Comparison of ENCODE assay signal across 8 mouse cellular contexts in the genomic region with DNA sequence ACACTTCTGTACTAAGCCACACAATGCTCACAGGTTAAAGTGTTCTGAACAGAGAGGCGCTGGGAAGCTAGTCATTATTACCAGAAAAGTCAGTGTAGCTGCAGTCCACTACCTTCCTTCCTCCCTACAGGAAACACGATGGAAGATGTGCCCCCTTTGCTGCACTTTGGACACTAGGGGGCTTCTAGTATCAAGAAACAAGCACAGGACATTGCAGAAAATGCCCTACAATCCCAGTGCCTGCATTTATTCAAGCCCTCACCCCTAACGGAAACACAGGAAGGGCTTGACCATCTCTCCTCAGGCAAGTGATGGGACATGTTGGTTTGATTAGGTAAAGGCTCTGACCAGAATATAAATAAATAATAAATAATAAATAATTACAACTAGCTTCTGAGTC. TPM values are rescaled to one million over a fixed set of nuclear protein-coding genes. Genes with fewer than 3 reads are reported as not detected.
DNase-seq lines count a peak whose midpoint lies in the region; ATAC-seq and TF ChIP-seq lines count a peak whose summit lies in the region.

No protein-coding gene starts in this region.

- no peak overlapping the region for H3K9ac ChIP-seq in heart, embryonic 12.5 days
- no peak overlapping the region for H3K9ac ChIP-seq in kidney, postnatal 0 days (ENCODE audit: low read depth, low read length)

- no peak for ATAC-seq in heart, embryonic 12.5 days (ENCODE audit: insufficient number of reproducible peaks, low FRiP score)
- ATAC-seq in kidney, postnatal 0 days (replicated peaks; ENCODE audit: low FRiP score, low read depth): no peak

- peak; percentile 80 for TF ChIP-seq CTCF in kidney, postnatal 0 days (IDR thresholded peaks at IDR 0.05; ENCODE audit: low read depth)

- no peak overlapping the region for H3K27ac ChIP-seq in heart, embryonic 12.5 days (ENCODE audit: poor library complexity, severe bottlenecking)
- no peak overlapping the region for H3K27ac ChIP-seq in kidney, postnatal 0 days

- WGBS in heart, embryonic 12.5 days: 16% methylated on average over 3 of the region's 3 CpGs
- WGBS in kidney, postnatal 0 days: 19% methylated on average over 3 of the region's 3 CpGs

- H3K4me2 ChIP-seq in heart, embryonic 12.5 days: no peak overlapping the region
- H3K4me2 ChIP-seq in kidney, postnatal 0 days (ENCODE audit: low read length): no peak overlapping the region

- peak; percentile 39 for DNase-seq in heart, adult 8-10 months (ENCODE audit: low spot score)
- peak; percentile 20 for DNase-seq in urinary bladder, postnatal 14 days (ENCODE audit: low spot score)
- no peak for DNase-seq in urinary bladder, postnatal 4 days (ENCODE audit: low spot score in 2 of 2)
- peak; percentile 85 for DNase-seq in kidney, postnatal 0 days (ENCODE audit: low spot score)
- peak; percentile 34 for DNase-seq in thymus, postnatal 0 days (ENCODE audit: low spot score)
- no peak for DNase-seq in spleen, postnatal 4 days (ENCODE audit: low spot score in 2 of 2)
- no peak for DNase-seq in urinary bladder, postnatal 10 days (ENCODE audit: low spot score)

- no peaks in the 10 kb centered on the region for H3K9me3 ChIP-seq in heart, embryonic 12.5 days (replicated peaks)
- no peaks in the 10 kb centered on the region for H3K9me3 ChIP-seq in kidney, postnatal 0 days (replicated peaks; ENCODE audit: low read length)

- H3K36me3 ChIP-seq in heart, embryonic 12.5 days: no peaks in the 10 kb centered on the region
- H3K36me3 ChIP-seq in kidney, postnatal 0 days (ENCODE audit: insufficient read depth, low read length): no peaks in the 10 kb centered on the region

- no peaks in the 10 kb centered on the region for H3K27me3 ChIP-seq in heart, embryonic 12.5 days (replicated peaks)
- no peaks in the 10 kb centered on the region for H3K27me3 ChIP-seq in kidney, postnatal 0 days (ENCODE audit: insufficient read depth, low read length)

- no peak overlapping the region for H3K4me3 ChIP-seq in heart, embryonic 12.5 days
- no peak overlapping the region for H3K4me3 ChIP-seq in kidney, postnatal 0 days (replicated peaks; ENCODE audit: low read depth, low read length)

- H3K4me1 ChIP-seq in heart, embryonic 12.5 days (replicated peaks): peaks cover 11% of the 10 kb centered on the region; the same call in 1 of the 2 replicates
- no peaks in the 10 kb centered on the region for H3K4me1 ChIP-seq in kidney, postnatal 0 days (replicated peaks; ENCODE audit: insufficient read depth, low read length)

RNA-seq across cellular contexts. Expression of a gene that starts 7.9 kb away (rescaled TPM):
- total RNA-seq in heart, adult 8-10 months (2022): 10 to 100 TPM; 34.6 to 45.4 (median 37.2) TPM
- polyA plus RNA-seq in heart, embryonic 12.5 days (2016; fragmentation: Nextera tagmentation; extraction: Ambion mirVana): 80.4 and 84.9 TPM in 2 replicates
- polyA plus RNA-seq in kidney, postnatal 0 days (2015; fragmentation: Nextera tagmentation; extraction: Ambion mirVana): 161 and 166 TPM in 2 replicates
- polyA plus RNA-seq in thymus, postnatal 0 days (2015; fragmentation: Nextera tagmentation; extraction: Ambion mirVana): 8.1 and 8.8 TPM in 2 replicates

RNA-seq across cellular contexts. Expression of a gene that starts 16.4 kb away (rescaled TPM):
- 10 to 100 TPM; 49.4 to 59.3 (median 54.4) TPM for total RNA-seq in heart, adult 8-10 months (2022)
- 63.6 and 66.1 TPM in 2 replicates for polyA plus RNA-seq in heart, embryonic 12.5 days (2016; fragmentation: Nextera tagmentation; extraction: Ambion mirVana)
- polyA plus RNA-seq in kidney, postnatal 0 days (2015; fragmentation: Nextera tagmentation; extraction: Ambion mirVana): 42.1 and 44.4 TPM in 2 replicates
- polyA plus RNA-seq in thymus, postnatal 0 days (2015; fragmentation: Nextera tagmentation; extraction: Ambion mirVana): 37.4 and 41.4 TPM in 2 replicates

Comparison
In these comparisons a context has a peak if more than half of its experiments do, and no peak if none do; other contexts are left out.
1. DNase-seq: peak in heart, adult 8-10 months (single experiment), urinary bladder, postnatal 14 days (single experiment), kidney, postnatal 0 days (single experiment) and thymus, postnatal 0 days (single experiment); none in urinary bladder, postnatal 4 days (0 of 2), spleen, postnatal 4 days (0 of 2) and urinary bladder, postnatal 10 days (single experiment).